Mouse (Mus musculus): Measurements from ENCODE around the gene Zcchc2.

GRCm38 (mm10) chr1:105990911-105991761 lies 930 bp downstream of the Zcchc2 start:
- TF ChIP-seq CTCF (IDR thresholded peaks at IDR 0.05; ENCODE audit: borderline replicate concordance, insufficient read depth, low read length) (no peak), POLR2A (IDR thresholded peaks at IDR 0.05; ENCODE audit: low read depth, low read length) (no peak)
